Mouse (Mus musculus) hematopoietic stem cell, adult 5-6 weeks (primary cell): ENCODE data around the gene Olfr798. TPM values are rescaled to one million over a fixed set of nuclear protein-coding genes. Genes with fewer than 3 reads are reported as not detected.

Experiments used
- ATAC-seq, 2 experiments: fragments of 125-278 bp in 1 of 2; replicated peaks in 1 of 2; 2 replicates each; pipeline ENCODE4 v1.8.0; 2016 to 2017; ENCODE audit warnings: inconsistent platforms in 2 of 2, mild to moderate bottlenecking in 2 of 2, moderate number of reproducible peaks in 2 of 2, low read depth in 1 of 2, moderate TSS enrichment in 1 of 2; ENCODE audit not compliant: low FRiP score in 2 of 2, poor library complexity in 2 of 2, severe bottlenecking in 2 of 2, insufficient read depth in 1 of 2, low TSS enrichment in 1 of 2
- total RNA-seq: library from RNA; stranded (forward); fragments of 172-1452, 232-1000 nt; gene quantifications from 2 replicates; pipeline ENCODE4 v1.2.3, GENCODE M21; 2017

Olfr798 gene
- not detected in 2 replicates for total RNA-seq

- ATAC-seq, result no peak
These were observed at the start of gene Olfr798 for GRCm38 (mm10) chr10:129627834-129628233. Olfr798 (minus strand) TSS chr10:129627934.

- ATAC-seq, result no peak
These were observed 46.0 kb upstream of the Olfr798 start, which contains the start of gene Olfr801 for GRCm38 (mm10) chr10:129673765-129674164. Olfr801 (minus strand) TSS chr10:129673865.

DNA sequence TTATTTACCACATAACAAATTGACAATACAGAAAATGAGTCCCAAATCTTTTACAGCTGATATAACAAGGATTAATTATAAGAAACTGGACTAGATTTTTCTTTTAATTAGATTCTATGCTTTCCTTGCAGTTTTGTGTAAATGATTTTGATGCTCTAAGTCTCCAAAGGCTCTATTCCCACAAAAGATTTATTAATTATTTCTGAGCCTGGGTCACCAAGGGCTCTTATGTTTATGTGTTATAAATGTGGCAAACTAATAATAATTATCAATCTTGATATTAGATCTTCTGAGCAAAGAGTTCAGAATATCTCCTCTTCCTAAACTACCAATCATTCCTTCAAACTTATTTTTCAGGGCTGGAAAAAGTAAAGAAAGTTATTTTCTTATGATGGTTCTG lies 29.7 kb upstream of the Olfr798 start, which contains the start of gene Olfr800:
TSS of gene Olfr800 (plus strand) at position 301 of the 400 bp plus-strand sequence.
- ATAC-seq, result no peak

DNA sequence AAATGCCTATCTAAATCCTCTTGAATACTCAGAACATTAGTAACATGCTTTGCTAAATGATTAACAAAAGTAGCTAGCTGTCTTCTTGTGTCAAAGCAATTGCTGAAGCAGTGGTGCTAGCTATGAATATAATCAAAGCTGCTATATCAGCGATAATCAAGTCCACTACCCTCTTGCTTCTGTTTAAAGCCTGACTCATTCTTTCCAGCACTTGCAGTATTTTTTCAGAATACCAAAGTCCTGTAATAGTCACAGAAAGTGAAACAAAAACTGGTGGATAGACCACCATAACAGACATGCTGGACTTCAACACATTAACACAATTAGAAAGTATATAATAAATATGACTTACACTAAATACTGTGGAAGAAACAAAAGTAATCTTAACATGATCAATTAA lies 24.0 kb upstream of the Olfr798 start:
- ATAC-seq, result no peak

DNA sequence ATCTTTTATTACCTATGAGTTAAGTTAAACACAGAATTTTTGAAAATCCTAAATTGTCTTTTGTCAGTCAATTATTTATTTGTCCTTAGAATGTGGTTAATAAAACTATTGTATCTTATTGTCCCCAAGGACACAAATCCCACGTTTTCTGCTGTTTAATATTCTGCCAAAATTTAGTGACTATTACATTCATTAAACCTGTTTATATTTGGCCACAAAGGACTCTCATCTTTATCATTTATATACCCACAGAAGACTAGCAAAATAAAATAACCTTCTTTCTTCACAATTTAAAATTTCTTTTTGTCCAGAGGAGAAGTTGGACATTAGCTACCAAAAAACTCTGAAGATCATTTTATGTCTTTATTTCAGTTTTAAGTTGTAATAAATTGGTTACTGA lies 9.4 kb upstream of the Olfr798 start, which contains the start of gene Olfr799:
TSS of gene Olfr799 (plus strand) at position 301 of the 400 bp plus-strand sequence.
- no peak for ATAC-seq

DNA sequence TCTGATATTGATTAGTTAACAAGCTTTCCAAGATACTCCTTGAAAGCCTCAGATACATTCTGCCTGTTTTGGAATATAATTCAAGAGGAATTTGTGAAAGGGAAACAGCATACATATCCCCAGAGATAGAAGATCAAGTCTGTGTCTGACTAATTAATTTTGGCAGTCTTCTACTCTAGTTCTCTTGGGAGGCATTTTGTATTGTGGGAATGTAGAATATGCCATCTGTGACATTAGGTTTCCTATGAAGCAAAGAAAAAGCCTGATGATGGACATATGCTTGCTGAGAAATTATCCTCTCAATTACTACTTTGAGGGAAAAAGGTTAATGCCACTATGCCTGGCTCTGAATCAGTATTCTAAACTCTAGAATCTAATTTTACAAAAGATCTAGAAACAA lies 4.5 kb downstream of the Olfr798 start:
- no peak for ATAC-seq

DNA sequence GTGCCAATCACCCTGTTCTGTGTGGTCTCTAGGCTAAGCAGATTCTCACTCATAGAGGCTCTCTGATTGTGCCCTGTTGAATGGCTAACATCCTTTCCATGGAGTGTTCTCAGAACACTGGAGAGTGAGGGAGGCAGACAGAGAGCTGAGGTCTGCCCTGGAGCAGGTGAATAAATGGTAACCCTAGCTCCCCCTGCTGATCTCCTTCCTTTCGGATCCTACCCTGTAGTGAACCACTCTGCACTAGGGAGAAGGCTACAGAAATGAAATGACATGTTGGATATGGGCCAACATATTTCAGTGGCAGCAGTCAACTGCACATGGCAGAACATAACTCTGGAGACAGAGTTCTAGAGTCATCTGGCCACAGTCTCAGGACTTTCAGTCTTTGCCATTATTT lies 6.0 kb downstream of the Olfr798 start:
- ATAC-seq, result no peak

GRCm38 (mm10) chr10:129612470-129612869 lies 15.3 kb downstream of the Olfr798 start, which contains the start of gene Olfr796:
Olfr796 (minus strand) TSS chr10:129612570.
- no peak for ATAC-seq

GRCm38 (mm10) chr10:129577066-129577465 lies 50.7 kb downstream of the Olfr798 start:
- no peak for ATAC-seq

Other genes with a start within 250 kb of the Olfr798 start
- gene Olfr784, start 243.9 kb downstream of the Olfr798 start, total RNA-seq, result not detected in 2 replicates
- not detected in 2 replicates for gene Olfr785, start 222.5 kb downstream of the Olfr798 start, total RNA-seq
- gene Olfr786, start 200.6 kb downstream of the Olfr798 start, total RNA-seq, result not detected in 2 replicates
- not detected in 2 replicates for gene Olfr787, start 166.1 kb downstream of the Olfr798 start, total RNA-seq
- not detected in 2 replicates for gene Olfr788, start 156.9 kb downstream of the Olfr798 start, total RNA-seq
- not detected in 2 replicates for gene Olfr789, start 143.2 kb downstream of the Olfr798 start, total RNA-seq
- not detected in 2 replicates for gene Olfr790, start 129.4 kb downstream of the Olfr798 start, total RNA-seq
- not detected in 2 replicates for gene Olfr791, start 106.1 kb downstream of the Olfr798 start, total RNA-seq
- not detected in 2 replicates for gene Olfr792, start 88.8 kb downstream of the Olfr798 start, total RNA-seq
- not detected in 2 replicates for gene Olfr794, start 60.3 kb downstream of the Olfr798 start, total RNA-seq
- gene Olfr796, start 15.4 kb downstream of the Olfr798 start, total RNA-seq, result not detected in 2 replicates
- gene Olfr799, start 9.6 kb upstream of the Olfr798 start, total RNA-seq, result not detected in 2 replicates
- gene Olfr800, start 29.8 kb upstream of the Olfr798 start, total RNA-seq, result 0.25 TPM in 1 of 2 replicates, not detected in the other
- gene Olfr801, start 45.9 kb upstream of the Olfr798 start, total RNA-seq, result not detected in 2 replicates
- not detected in 2 replicates for gene Olfr802, start 60.2 kb upstream of the Olfr798 start, total RNA-seq
- gene Olfr803, start 66.4 kb upstream of the Olfr798 start, total RNA-seq, result not detected in 2 replicates
- not detected in 2 replicates for gene Olfr804, start 75.3 kb upstream of the Olfr798 start, total RNA-seq
- not detected in 2 replicates for gene Olfr805, start 101.4 kb upstream of the Olfr798 start, total RNA-seq
- not detected in 2 replicates for gene Olfr806, start 114.0 kb upstream of the Olfr798 start, total RNA-seq
- not detected in 2 replicates for gene Olfr807, start 129.9 kb upstream of the Olfr798 start, total RNA-seq
- gene Olfr808, start 137.5 kb upstream of the Olfr798 start, total RNA-seq, result not detected in 2 replicates
- not detected in 2 replicates for gene Olfr809, start 146.7 kb upstream of the Olfr798 start, total RNA-seq
- not detected in 2 replicates for gene Olfr810, start 167.0 kb upstream of the Olfr798 start, total RNA-seq
- not detected in 2 replicates for gene Olfr811, start 176.5 kb upstream of the Olfr798 start, total RNA-seq
- gene Olfr812, start 218.2 kb upstream of the Olfr798 start, total RNA-seq, result not detected in 2 replicates
- not detected in 2 replicates for gene Olfr813, start 227.4 kb upstream of the Olfr798 start, total RNA-seq